Mouse (Mus musculus) heart, embryonic 16.5 days (tissue): ENCODE data around the gene Rbfox1. TPM values are rescaled to one million over a fixed set of nuclear protein-coding genes. Genes with fewer than 3 reads are reported as not detected.

Experiments
- ATAC-seq: fragments of 200-750 bp; cut with Nextera tagmentation; replicated peaks from 2 replicates; pipeline ENCODE4 v1.8.0; 2017; ENCODE audit warnings: moderate number of reproducible peaks; ENCODE audit not compliant: insufficient read depth, low FRiP score; ENCODE audit errors: extremely low read depth
- H3K27ac ChIP-seq: fragments of 300-500 bp; sonication (generic); 2 replicates; pipeline ENCODE4 v1.5.1; 2014; ENCODE audit warnings: mild to moderate bottlenecking, low read length, control low read depth, moderate library complexity
- H3K27me3 ChIP-seq: fragments of 300-500 bp; sonication (generic); 2 replicates; pipeline ENCODE4 v1.6.1; 2014; ENCODE audit warnings: low read length, mixed read lengths; ENCODE audit not compliant: control insufficient read depth, insufficient read depth
- H3K36me3 ChIP-seq: fragments of 300-500 bp; sonication (generic); 2 replicates; pipeline ENCODE4 v1.6.1; 2014; ENCODE audit not compliant: control insufficient read depth, insufficient read depth
- H3K4me1 ChIP-seq: fragments of 300-500 bp; sonication (generic); 2 replicates; pipeline ENCODE4 v1.6.1; 2014; ENCODE audit warnings: low read length, mixed read lengths; ENCODE audit not compliant: control insufficient read depth, insufficient read depth
- H3K4me2 ChIP-seq: fragments of 300-500 bp; sonication (generic); 2 replicates; pipeline ENCODE4 v1.6.1; 2014; ENCODE audit warnings: low read depth, mild to moderate bottlenecking, control low read depth, low read length
- H3K4me3 ChIP-seq: fragments of 300-500 bp; sonication (generic); 2 replicates; pipeline ENCODE4 v1.5.1; 2014; ENCODE audit warnings: mild to moderate bottlenecking, control low read depth, low read length
- H3K9ac ChIP-seq: fragments of 300-500 bp; sonication (generic); 2 replicates; pipeline ENCODE4 v1.6.1; 2014; ENCODE audit warnings: low read length, control low read depth
- H3K9me3 ChIP-seq: fragments of 300-500 bp; sonication (generic); replicated peaks from 2 replicates; pipeline ENCODE4 v1.6.1; 2016; ENCODE audit warnings: low read length; ENCODE audit not compliant: control insufficient read depth
- WGBS: fragments of 180-500 bp; shearing (Covaris S2); extraction: QIAGEN DNeasy Blood & Tissue Kit; methylation state at CpG from one replicate; pipeline ENCODE4 v1.1.7; 2014; 5-methylcytosine and 5-hydroxymethylcytosine counted together
- polyA plus RNA-seq: library from polyadenylated mRNA; unstranded; fragments of >200 nt; fragmentation: Nextera tagmentation; extraction: Ambion mirVana; gene quantifications from 2 replicates; pipeline ENCODE4 v1.2.1, GENCODE M21; 2015

The Rbfox1 gene
- polyA plus RNA-seq, 1 experiment from 2014 or later, result 5.9 TPM

DNA sequence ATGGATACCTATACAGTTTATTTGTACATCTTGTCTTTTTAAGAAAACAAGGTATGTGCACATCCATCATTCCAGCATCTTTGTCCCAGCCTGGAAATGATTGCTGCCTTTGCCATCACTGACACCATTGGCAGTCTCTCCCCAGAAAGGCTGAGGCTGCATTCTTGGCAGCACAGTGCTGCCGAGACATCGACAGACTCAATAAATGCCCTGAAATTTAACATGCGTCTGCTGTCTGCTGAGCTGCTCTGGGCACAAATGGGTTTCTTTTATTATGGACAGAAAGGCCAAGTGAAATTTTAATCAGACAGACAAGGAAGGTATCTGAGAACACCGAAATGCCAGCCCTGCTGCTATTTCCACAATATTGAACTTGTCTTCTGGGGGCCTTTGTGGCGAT, 761.8 kb downstream of the Rbfox1 start:
- H3K36me3 ChIP-seq, result no peaks in the 10 kb centered on the region
- H3K4me3 ChIP-seq, result no peak overlapping the region
- H3K9ac ChIP-seq, result no peak overlapping the region
- no peak overlapping the region for H3K27ac ChIP-seq
- no peak overlapping the region for H3K4me2 ChIP-seq
- no peaks in the 10 kb centered on the region for H3K4me1 ChIP-seq
- no peaks in the 10 kb centered on the region for H3K27me3 ChIP-seq
- H3K9me3 ChIP-seq, result no peaks in the 10 kb centered on the region
- WGBS, result 73% methylated on average over 5 of the region's 5 CpGs
- no peak for ATAC-seq

DNA sequence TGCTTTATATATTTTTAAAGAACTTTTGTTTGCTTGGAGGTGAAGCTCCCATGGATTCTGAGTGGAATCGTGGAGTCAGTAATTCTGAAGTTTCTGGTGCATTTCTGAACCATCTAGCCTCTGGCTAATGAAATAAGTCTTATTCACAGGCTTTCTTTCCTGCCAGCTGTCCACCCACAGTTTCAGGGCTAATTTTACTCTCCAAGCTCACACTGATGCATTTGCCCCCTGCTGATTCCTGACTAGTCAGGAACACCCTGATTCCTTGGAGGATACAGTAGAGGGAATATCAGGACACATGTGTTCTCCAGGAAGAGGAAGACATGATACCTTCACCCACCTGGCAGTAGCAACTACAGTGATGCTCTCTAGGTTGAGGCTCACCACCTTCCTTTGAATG, 763.6 kb downstream of the Rbfox1 start:
- 57% methylated on average over 1 of the region's 1 CpGs for WGBS
- H3K27me3 ChIP-seq, result no peaks in the 10 kb centered on the region
- no peak overlapping the region for H3K4me2 ChIP-seq
- H3K4me1 ChIP-seq, result no peaks in the 10 kb centered on the region
- H3K9ac ChIP-seq, result no peak overlapping the region
- no peaks in the 10 kb centered on the region for H3K36me3 ChIP-seq
- H3K4me3 ChIP-seq, result no peak overlapping the region
- no peak for ATAC-seq
- H3K9me3 ChIP-seq, result no peaks in the 10 kb centered on the region
- no peak overlapping the region for H3K27ac ChIP-seq

DNA sequence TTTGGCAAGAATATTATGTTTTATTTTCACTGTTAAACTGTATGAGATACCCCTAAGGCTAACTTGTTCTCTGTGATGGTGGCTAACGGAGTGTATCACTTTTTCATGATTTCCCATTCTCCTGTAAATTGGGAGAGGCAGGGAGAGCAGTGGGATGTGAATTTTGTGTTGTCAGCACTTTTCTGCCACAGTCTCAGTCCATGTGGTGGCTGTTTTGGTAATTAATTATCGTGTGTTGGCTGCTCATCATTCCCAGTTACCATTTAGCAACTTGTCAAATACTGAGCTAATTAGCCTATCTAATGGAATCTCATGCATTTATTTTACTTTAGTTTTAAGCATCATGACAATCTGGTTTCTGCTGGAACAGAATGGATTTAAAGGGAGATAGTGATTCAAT, 773.4 kb downstream of the Rbfox1 start:
- H3K4me1 ChIP-seq, result no peaks in the 10 kb centered on the region
- H3K27ac ChIP-seq, result no peak overlapping the region
- no peak overlapping the region for H3K9ac ChIP-seq
- no peak overlapping the region for H3K4me3 ChIP-seq
- H3K4me2 ChIP-seq, result no peak overlapping the region
- no peaks in the 10 kb centered on the region for H3K36me3 ChIP-seq
- no peak for ATAC-seq
- H3K9me3 ChIP-seq, result peaks cover 2% of the 10 kb centered on the region; the same call in 1 of the 2 replicates
- WGBS, result 77% methylated on average over 2 of the region's 2 CpGs
- H3K27me3 ChIP-seq, result no peaks in the 10 kb centered on the region

DNA sequence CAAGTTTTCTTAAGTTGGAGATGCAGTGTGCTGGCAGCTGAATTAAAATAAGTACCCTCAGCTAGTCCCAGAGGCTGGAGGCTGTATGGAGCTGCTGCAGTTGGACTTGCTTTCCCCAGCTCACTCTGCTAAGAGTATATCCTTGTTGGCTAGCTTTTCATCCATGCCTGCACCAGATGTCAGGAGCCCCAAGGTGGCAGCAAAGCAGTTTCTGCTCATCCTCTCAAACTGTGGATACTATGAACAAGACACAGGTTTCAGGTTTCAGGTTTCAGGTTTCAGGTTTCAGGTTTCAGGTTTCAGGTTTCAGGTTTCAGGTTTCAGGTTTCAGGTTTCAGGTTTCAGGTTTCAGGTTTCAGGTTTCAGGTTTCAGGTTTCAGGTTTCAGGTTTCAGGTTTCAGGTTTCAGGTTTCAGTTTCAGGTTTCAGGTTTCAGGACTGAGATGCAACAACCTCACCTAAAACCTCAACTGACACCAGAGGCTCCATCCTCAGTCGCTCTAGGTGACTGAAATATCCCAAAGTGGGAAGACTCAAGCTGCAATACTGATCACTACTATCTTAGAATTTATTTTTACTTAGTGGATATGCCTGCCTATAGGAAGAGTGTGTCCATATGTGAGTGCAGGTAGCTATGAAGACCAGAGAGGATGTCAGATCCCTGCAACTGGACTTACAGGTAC, 801.1 kb downstream of the Rbfox1 start:
- Histone ChIP-seq H3K9ac (no peak overlapping the region), H3K27me3 (no peaks in the 10 kb centered on the region), H3K4me1 (no peaks in the 10 kb centered on the region), H3K9me3 (no peaks in the 10 kb centered on the region; the same call in 1 of the 2 replicates), H3K36me3 (no peaks in the 10 kb centered on the region), H3K4me2 (no peak overlapping the region), H3K27ac (no peak overlapping the region), H3K4me3 (no peak overlapping the region)
- 87% methylated on average over 1 of the region's 1 CpGs for WGBS
- ATAC-seq, result no peak

DNA sequence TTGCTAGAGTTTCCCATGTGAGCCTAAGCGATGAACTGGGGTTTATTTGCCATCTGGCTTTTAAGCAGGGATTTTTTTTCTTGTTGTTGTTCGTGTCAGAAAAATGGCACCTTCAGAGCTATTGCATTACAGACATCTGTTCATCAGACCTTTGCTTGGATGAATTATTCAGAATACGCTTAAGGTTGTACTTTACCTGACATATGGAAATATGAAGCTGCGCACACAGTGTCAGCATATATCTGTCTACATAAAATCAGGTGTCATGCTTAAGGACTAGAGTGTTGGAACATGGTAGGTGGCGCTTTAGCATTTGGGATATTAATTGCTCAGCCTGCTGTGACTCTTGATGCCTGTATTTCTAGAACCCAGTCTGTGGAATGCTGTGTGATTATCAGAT, 819.7 kb downstream of the Rbfox1 start:
- H3K4me3 ChIP-seq, result no peak overlapping the region
- no peak overlapping the region for H3K27ac ChIP-seq
- H3K4me2 ChIP-seq, result no peak overlapping the region
- no peak for ATAC-seq
- H3K9ac ChIP-seq, result no peak overlapping the region
- no peaks in the 10 kb centered on the region for H3K36me3 ChIP-seq
- no peaks in the 10 kb centered on the region for H3K27me3 ChIP-seq
- H3K9me3 ChIP-seq, result no peaks in the 10 kb centered on the region
- H3K4me1 ChIP-seq, result no peaks in the 10 kb centered on the region
- 92% methylated on average over 5 of the region's 5 CpGs for WGBS

DNA sequence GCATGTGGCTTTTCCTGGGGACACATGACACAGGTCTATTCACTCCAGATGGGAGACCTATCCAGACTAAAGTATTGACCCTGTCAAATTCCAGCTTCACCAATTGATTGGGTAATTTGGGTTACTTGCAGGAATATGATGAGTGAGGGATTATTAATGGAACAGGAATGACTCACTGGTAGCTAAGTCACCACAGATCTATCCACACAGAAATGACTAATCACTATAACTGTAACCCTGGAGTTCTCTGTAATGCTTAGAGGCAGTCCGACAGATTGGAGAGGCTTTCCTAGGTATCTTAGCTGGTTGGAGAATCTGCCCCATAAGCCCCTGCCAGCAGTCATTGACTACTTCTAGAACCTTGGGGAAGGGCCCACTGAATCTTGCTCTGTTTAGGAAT, 827.2 kb downstream of the Rbfox1 start:
- H3K36me3 ChIP-seq, result no peaks in the 10 kb centered on the region
- H3K4me2 ChIP-seq, result no peak overlapping the region
- no peaks in the 10 kb centered on the region for H3K27me3 ChIP-seq
- no peak overlapping the region for H3K9ac ChIP-seq
- WGBS, result 86% methylated on average over 1 of the region's 1 CpGs
- no peak for ATAC-seq
- H3K27ac ChIP-seq, result no peak overlapping the region
- no peak overlapping the region for H3K4me3 ChIP-seq
- no peaks in the 10 kb centered on the region for H3K9me3 ChIP-seq
- H3K4me1 ChIP-seq, result no peaks in the 10 kb centered on the region

DNA sequence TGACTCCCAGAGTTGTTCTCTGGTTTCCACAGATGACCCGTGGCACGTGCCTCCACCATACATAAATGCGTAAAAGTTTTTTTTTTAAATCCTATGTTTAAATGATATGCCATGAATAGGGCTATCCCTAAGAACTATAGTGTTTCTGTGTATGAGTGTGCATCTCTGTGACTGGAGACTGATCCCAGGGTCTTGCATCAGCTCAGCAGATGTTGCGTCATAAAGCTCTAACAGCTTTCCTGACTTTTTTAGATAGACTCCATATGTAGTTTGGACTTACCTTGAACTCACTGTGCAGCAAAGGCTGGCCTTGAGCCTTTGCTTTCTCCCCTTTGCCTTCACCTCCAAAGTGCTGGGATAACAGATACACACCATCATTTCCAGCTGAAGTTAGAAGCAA, 830.1 kb downstream of the Rbfox1 start:
- Histone ChIP-seq H3K27me3 (no peaks in the 10 kb centered on the region), H3K4me3 (no peak overlapping the region), H3K9me3 (no peaks in the 10 kb centered on the region), H3K4me2 (no peak overlapping the region), H3K4me1 (no peaks in the 10 kb centered on the region), H3K9ac (no peak overlapping the region), H3K27ac (no peak overlapping the region), H3K36me3 (no peaks in the 10 kb centered on the region)
- WGBS, result 87% methylated on average over 4 of the region's 4 CpGs
- no peak for ATAC-seq

DNA sequence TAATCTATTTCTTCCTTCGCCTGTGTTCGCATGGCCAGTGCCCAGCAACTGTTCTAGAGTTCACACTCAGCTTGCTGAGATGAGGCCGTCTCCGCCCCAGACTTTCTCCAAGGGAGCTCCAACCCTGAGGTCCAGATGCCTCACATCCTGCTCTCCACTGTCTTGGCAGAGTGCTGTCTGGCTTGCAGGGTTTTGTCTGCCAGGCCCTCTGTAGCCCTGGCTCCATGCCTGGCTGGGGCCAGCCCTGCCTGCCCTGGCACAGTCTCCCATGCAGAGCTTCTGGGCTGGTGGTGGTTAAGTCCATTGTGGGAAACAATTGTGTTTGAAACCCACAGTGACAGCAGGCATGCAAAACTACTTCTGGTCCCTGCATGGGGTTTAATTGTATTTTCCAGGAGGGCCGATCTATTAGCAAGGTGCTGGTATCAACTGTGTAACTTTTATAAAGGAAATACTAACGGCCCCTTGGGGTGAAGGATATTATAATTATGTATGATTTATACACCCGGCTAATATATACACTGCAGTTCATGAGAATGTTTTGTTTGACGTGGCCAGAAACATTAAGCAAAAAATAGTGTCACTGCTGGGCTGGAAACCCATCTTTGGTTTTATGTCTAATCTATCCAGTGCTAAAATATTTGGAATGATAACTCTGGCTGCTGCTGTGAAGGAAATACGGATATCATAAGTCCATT, 831.2 kb downstream of the Rbfox1 start:
- Histone ChIP-seq H3K9me3 (no peaks in the 10 kb centered on the region), H3K4me3 (no peak overlapping the region), H3K27me3 (no peaks in the 10 kb centered on the region), H3K4me1 (no peaks in the 10 kb centered on the region), H3K36me3 (no peaks in the 10 kb centered on the region), H3K9ac (no peak overlapping the region), H3K27ac (no peak overlapping the region), H3K4me2 (no peak overlapping the region)
- WGBS, result 70% methylated on average over 9 of the region's 9 CpGs
- no peak for ATAC-seq

DNA sequence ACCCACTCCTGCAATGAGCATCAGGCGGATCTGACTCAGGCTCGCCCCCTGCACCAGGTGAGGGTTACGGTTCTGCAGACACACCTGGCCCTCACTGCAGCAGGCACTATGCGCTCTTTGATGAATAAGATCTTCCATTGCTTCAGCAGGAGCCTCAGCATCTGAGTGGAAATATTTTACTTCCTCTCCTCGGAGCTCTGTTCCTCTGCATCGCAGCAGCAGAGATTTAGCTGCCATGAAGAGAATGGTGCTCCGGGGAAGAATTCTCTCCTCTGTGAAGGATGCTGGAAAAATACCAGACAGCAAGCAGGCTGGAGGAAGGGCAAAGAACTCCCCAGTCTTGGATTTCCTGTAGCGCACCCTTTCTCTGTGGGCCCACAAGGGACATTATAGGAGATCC, 833.9 kb downstream of the Rbfox1 start:
- no peaks in the 10 kb centered on the region for H3K36me3 ChIP-seq
- WGBS, result 58% methylated on average over 8 of the region's 8 CpGs
- ATAC-seq, result no peak
- no peak overlapping the region for H3K27ac ChIP-seq
- no peaks in the 10 kb centered on the region for H3K27me3 ChIP-seq
- no peaks in the 10 kb centered on the region for H3K9me3 ChIP-seq
- H3K9ac ChIP-seq, result no peak overlapping the region
- no peak overlapping the region for H3K4me2 ChIP-seq
- H3K4me1 ChIP-seq, result no peaks in the 10 kb centered on the region
- H3K4me3 ChIP-seq, result no peak overlapping the region
